In the genomic region with DNA sequence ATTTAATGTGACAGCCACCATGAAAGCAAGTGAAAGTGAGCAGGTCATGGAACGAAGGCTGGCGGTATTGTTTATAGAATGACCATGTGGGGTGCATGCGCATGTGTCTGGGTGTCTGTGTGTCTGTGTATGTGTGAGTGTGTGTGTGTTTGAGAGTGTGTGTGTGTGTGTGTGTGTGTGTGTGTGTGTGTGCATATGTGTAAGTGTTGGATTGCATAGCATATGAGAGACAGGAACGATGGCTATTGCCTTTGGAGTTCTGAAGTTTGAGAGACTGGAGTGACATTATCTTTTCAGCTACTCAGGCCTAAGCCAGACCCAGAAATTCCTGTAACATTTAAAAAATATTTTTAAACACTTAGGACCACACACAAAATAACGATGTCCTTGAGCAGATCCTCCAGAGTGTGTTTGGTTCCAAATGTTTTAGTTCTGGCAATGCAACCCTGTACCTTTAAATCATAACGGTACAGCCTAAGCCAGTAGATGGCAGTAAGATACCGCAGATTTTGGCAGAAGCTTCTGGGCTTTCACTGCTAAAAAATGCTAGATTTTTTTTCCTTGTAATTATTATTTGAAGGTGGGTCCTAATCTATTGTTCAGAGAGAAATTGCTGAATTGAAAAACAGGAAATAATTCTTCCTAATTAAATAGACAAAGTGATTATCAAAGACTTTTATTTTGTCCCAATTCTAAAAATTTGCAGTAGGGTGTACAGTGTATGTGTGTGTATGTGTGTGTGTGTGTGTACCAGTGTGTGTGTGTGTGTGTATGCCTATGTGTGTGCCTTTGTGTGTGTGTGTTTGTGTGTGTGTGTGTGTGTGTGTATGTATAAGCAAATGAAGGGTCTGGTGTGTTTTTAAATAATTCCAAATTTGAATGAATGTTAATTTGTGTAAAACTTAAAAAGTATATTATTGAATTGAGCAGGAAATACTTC, we compare ENCODE assay signal across 9 mouse cellular contexts.
A peak's percentile ranks its signal among the peaks of the same experiment; 100 is the strongest.
DNase-seq lines count a peak whose midpoint lies in the region; ATAC-seq and TF ChIP-seq lines count a peak whose summit lies in the region.
"Had no signal": no experiment of that assay in that cellular context is flagged by ENCODE, and none has a peak within 500 bp of the region (broad histone marks: within the 10 kb centered on the region; RNA-seq: fewer than 3 reads in every experiment).

No protein-coding gene starts in this region.

- no peak overlapping the region for H3K4me3 ChIP-seq in hindbrain, postnatal 0 days (ENCODE audit: low read length)
- no peak overlapping the region for H3K4me3 ChIP-seq in left cerebral cortex, adult 2 months
- no peak overlapping the region for H3K4me3 ChIP-seq in neural tube, embryonic 11.5 days (ENCODE audit: low read depth, low read length)

- intact Hi-C loops in left cerebral cortex, adult 2 months (cut with DNase I), result loop anchor here (2.0 to 5.0 kb wide), 3 partner anchors 514 to 1360 kb away; no protein-coding TSS in a partner anchor

- H3K27me3 ChIP-seq in hindbrain, postnatal 0 days (ENCODE audit: insufficient read depth, low read length), result no peaks in the 10 kb centered on the region
- H3K27me3 ChIP-seq in neural tube, embryonic 11.5 days (ENCODE audit: control insufficient read depth, insufficient read depth, low read length), result no peaks in the 10 kb centered on the region

- WGBS in hindbrain, postnatal 0 days, result 53% methylated on average over 7 of the region's 7 CpGs
- WGBS in neural tube, embryonic 11.5 days, result 61% methylated on average over 7 of the region's 7 CpGs

- H3K27ac ChIP-seq in hindbrain, postnatal 0 days, result no peak overlapping the region
- H3K27ac ChIP-seq in left cerebral cortex, adult 2 months, result no peak overlapping the region
- H3K27ac ChIP-seq in neural tube, embryonic 11.5 days (ENCODE audit: low read depth, low read length), result no peak overlapping the region
- H3K27ac ChIP-seq: macrophage had no signal

- peak; percentile 16 to 64 for DNase-seq in adrenal gland, adult (ENCODE audit: inconsistent age in 2 of 2, low spot score in 1 of 2)
- DNase-seq in adrenal gland, adult 8-10 months, result no peak
- DNase-seq in 3134 (ENCODE audit: extremely low read depth, insufficient read length, low spot score), result peak; percentile 13
- DNase-seq in cerebellum, postnatal 25 days, result peak; percentile 5 to 28
- peak; percentile 91 for DNase-seq in hindbrain, postnatal 0 days (ENCODE audit: low spot score)
- DNase-seq in left cerebral cortex, adult 2 months (ENCODE audit: extremely low spot score in 1 of 2, low spot score in 2 of 2), result peak; percentile 22 to 44
- DNase-seq in neural tube, embryonic 11.5 days (ENCODE audit: low spot score), result peak; percentile 64

- peak; percentile 78 for ATAC-seq in hindbrain, postnatal 0 days
- no peak for ATAC-seq in neural tube, embryonic 11.5 days (ENCODE audit: insufficient read depth, low FRiP score, low TSS enrichment)
- ATAC-seq in erythroblast, adult 5-6 weeks (replicated peaks; ENCODE audit: low FRiP score, poor library complexity, severe bottlenecking), result no peak

- H3K36me3 ChIP-seq in hindbrain, postnatal 0 days (ENCODE audit: insufficient read depth, low read length), result no peaks in the 10 kb centered on the region
- no peaks in the 10 kb centered on the region for H3K36me3 ChIP-seq in neural tube, embryonic 11.5 days (ENCODE audit: control insufficient read depth, insufficient read depth, low read length)

- peak; percentile 81 for TF ChIP-seq CTCF in hindbrain, postnatal 0 days (IDR thresholded peaks at IDR 0.05; ENCODE audit: low read depth)
- TF ChIP-seq CTCF in left cerebral cortex, adult 2 months (IDR thresholded peaks at IDR 0.05), result peak; percentile 83

- H3K9ac ChIP-seq in hindbrain, postnatal 0 days (replicated peaks; ENCODE audit: low read length), result no peak overlapping the region
- H3K9ac ChIP-seq in neural tube, embryonic 11.5 days (ENCODE audit: low read length), result no peak overlapping the region

- H3K9me3 ChIP-seq in hindbrain, postnatal 0 days (ENCODE audit: low read length), result no peaks in the 10 kb centered on the region
- H3K9me3 ChIP-seq in neural tube, embryonic 11.5 days (ENCODE audit: control insufficient read depth, low read length), result no peaks in the 10 kb centered on the region

- H3K4me2 ChIP-seq in hindbrain, postnatal 0 days (ENCODE audit: low read depth, low read length), result no peak overlapping the region
- H3K4me2 ChIP-seq in neural tube, embryonic 11.5 days (ENCODE audit: low read depth), result no peak overlapping the region

- no peaks in the 10 kb centered on the region for H3K4me1 ChIP-seq in hindbrain, postnatal 0 days (ENCODE audit: insufficient read depth, low read length)
- H3K4me1 ChIP-seq in neural tube, embryonic 11.5 days (ENCODE audit: control insufficient read depth, insufficient read depth, low read length), result no peaks in the 10 kb centered on the region
